Mouse (Mus musculus) ES-E14 (cell line): ENCODE data around the gene Ltk.

Experiments
- CHD2 ChIP-seq: IDR thresholded peaks from 2 replicates; pipeline ENCODE4 v1.6.1; 2014; ENCODE audit warnings: mild to moderate bottlenecking, low read depth, low read length, inconsistent platforms
- HCFC1 ChIP-seq: IDR thresholded peaks from 2 replicates; pipeline ENCODE4 v1.6.1; 2012; ENCODE audit warnings: low read length, inconsistent platforms, borderline replicate concordance; ENCODE audit not compliant: insufficient read depth
- MAFK ChIP-seq: IDR thresholded peaks from 2 replicates; pipeline ENCODE4 v1.6.1; 2014; ENCODE audit warnings: mild to moderate bottlenecking, low read depth, low read length, inconsistent platforms; ENCODE audit not compliant: insufficient read depth
- ZC3H11A ChIP-seq: IDR thresholded peaks from 2 replicates; pipeline ENCODE4 v1.6.1; 2012; ENCODE audit warnings: low read depth, mild to moderate bottlenecking, inconsistent platforms, low read length, borderline replicate concordance
- ZNF384 ChIP-seq: IDR thresholded peaks from 2 replicates; pipeline ENCODE4 v1.6.1; 2012; ENCODE audit warnings: low read depth, low read length, inconsistent platforms

DNA sequence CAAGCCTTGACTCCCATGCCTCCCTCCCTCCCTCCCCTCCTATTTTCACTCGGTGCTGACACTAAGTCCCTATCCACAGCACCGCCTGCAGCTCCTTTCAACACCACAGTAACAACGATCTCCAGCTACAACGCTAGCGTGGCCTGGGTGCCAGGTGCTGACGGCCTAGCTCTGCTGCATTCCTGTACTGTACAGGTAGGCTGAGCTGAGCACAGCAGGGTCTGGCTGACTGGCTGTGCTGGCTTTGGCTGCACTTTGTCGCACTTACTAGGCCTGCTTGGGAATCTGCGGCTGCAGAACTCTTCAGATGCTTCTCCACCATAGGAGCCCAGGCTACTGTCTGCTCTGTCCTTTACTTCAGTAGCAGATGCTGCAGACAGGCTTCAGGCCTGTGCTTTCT lies 45.3 kb upstream of the Ltk start:
- TF ChIP-seq MAFK (no peak), CHD2 (no peak), ZC3H11A (no peak), HCFC1 (no peak), ZNF384 (no peak)
